Mouse (Mus musculus) layer of hippocampus, postnatal 10 days (tissue): ENCODE results near the gene Eda2r. TPM values are rescaled to one million over a fixed set of nuclear protein-coding genes. Genes with fewer than 3 reads are reported as not detected.

Experiments used
- DNase-seq, 2 experiments: peaks; one replicate each; pipeline ENCODE4 v3.0.0; 2021; ENCODE audit warnings: low spot score in 2 of 2
- long read RNA-seq: library from polyadenylated mRNA; stranded (forward); transcript quantifications from one replicate; pipeline ENCODE4 v2.0.0, GENCODE M21; 2023
- total RNA-seq, 2 experiments: library from RNA; stranded (reverse); gene quantifications; 2 replicates each; pipeline ENCODE4 v1.2.3; 2021

Eda2r gene
- total RNA-seq, result 1 to 10 TPM in 1 of 2 experiments, under 1 TPM in 1; 0.73 to 1.3 TPM
- long read RNA-seq, result 0 reads

DNA sequence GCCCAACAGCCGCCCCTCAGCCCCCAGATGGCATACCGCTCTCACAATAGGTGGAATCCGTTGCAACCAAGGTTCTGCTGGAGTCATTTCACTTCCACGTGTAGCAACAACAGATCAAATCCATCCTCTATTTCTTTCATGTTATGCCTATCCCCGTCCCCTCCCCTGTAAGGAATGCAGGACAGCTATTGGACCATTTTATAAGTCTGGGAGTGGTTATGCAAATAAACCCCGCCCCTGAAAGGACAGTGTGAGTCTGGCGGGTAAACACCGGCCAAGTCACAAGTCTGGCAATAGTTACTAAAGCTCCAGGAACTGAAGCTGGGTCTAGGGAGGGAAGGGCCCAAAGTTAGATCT is at the start of gene Eda2r:
Gene Eda2r (minus strand): TSS at position 152 of the 357 bp plus-strand sequence.
- peak; percentile 1 to 13 for DNase-seq

DNA sequence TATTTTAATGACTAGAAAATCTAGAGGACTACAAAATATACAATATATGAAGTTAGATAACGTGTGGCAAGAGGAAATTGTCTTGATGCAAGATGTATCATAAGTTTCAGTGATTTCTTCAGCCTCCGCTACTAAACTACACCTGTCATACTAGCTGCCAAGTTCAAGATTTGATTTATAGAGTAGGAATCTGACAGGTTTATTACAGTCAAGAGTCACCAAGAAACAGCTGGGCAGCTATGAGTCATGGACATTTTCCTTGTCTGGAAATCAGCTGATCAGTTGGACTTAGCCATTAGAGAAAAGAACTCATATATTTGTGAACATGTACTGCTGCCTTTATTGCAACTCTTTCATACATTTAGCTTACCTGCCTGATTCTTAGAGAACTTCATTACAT is 20.9 kb upstream of the Eda2r start:
- DNase-seq, result no peak

DNA sequence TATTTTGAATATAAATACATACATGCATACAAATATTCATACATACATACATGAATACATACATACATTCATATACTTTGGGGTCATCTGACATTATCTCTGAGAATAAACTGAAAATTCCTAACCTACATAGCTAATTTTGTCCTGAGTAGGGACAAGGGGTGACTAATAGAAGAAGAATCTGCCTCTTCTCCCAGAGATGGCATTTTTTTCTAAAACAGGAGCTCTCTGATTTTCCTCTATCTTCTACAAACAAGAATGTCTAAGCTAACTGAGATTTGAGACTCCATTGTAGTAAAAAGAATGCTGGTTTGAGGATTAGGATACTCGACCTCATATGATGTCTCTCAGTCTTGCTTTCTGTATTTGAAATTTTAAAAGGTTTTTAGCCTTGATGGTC is 1.1 kb upstream of the Eda2r start:
- no peak for DNase-seq

DNA sequence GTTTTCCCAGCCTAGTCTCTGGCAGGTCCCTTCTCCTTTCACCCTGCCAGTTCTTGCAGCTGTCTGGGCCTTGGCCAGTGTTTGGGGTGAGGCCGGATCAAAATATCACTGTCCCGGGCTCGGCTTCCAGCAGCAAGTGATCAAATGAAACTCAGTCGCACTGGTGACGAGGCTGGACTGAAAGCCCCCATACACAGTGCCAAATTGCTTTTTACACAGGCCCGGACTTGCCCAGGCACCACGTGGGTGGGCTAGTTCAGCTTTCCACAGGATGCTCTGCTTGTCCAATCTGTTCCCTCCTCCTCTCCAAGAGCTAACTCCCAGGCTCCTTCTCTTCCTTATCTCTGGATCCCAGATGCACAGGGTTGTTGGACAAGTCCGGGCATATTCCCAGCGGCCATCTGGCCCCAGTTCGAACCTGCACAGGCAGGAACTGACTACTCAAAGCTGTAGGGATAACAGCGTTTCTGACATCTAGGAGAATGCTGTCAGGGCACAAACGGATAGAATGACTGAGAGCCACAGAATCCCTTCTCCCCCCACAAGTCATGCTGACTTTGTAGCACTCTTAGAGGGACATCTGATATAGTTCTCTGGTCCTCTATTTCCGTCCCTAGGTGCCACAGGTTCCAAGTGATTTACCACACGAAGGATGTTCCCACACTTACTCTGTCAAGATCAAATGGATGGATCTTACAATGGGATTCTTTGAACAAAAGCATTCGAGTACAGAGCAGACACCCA is 523 bp downstream of the Eda2r start:
- DNase-seq, result peak; percentile 13 to 17

DNA sequence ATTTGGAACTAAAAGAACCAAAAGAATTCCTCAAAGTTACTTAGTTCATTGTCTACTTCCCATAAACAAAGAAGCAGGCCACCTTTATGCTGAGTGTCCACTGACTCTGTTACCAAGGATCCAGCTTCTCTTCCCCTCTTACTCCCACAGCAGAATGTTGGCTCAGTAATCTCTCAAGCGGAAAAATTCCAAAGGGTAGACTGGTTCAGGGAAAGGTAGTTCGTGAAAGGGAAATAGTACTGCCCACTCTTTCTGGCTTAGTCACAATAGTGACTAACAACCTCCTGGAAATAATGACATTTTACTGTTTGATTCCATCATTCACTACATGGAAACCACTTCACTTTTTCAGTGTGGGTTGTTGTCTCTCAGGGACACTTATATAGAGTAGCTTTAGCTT is 4.2 kb downstream of the Eda2r start:
- DNase-seq, result no peak

DNA sequence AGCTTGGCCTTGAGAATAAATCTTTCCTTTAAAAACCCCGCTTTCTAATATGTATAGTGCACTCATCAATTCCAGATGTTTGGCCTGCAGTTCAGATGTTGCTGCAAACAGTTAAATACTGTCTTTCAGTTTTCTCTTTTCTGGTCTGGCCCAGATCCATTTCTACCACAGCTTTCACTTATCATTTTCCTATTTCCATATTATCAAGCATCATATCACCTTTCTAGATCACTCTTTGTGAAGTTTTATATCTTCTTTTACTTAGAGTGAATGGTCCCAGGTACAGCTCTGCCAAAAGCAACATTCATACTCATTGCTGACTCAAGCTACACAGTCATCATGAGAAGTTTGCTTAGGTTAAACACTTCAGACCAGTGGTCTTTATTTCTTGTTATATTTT is 7.8 kb downstream of the Eda2r start:
- DNase-seq, result no peak

DNA sequence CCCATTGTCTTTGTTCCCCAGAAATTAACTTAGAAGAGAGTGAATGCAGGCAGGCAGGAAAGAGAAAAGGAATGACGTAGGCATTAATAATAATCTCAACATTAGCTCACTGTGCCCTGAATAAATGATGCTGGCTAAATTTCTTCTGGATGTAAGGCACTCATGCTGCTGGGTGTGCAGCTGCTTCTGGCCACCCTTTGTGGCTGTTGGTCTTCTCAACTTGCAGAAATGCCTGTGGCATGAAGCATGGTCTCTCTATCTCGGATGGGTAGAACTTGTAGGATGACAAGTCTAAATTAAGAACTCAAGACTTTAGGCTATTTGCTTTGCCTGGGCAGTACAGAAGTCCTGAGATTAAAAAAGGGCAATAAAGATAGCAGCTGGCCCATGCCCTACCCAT is 8.3 kb downstream of the Eda2r start:
- no peak for DNase-seq

DNA sequence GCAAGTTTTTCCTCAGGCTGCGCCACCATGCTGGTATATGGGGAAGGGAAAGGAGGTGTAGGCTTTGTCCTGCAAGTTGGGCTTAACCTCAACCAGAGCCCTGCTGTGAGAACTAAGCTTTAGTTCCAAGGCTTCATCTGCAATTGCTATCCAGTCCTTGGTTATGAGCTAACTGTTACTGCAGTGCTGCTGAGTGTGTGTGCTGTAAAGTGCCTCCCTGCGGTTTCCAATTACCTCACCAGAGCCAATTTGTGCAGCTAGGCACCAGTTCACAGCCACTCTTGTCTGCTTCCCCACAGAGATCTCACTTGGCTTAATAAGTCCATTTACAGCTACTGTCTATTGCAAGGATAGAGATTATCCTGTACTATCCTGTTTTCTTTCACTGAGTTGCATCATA is 16.1 kb downstream of the Eda2r start:
- DNase-seq, result no peak

DNA sequence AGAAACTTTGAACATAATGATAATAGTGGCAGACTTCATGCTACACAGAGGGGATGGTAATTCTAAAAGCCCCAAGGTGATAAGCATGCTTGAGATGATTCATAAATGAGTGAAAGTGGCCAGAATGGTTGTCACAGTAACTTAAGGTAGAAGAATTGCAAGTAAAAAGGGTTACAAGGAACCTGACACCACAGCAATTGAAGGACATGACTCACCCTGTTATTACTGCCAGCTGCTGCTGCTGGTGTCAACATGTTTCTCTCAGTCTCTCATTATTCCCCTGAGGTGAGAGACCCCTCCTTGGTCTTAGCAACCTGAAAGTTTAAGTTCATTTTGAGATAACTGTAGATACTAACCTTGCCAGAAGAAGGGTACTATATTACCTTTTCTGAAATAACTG is 49.1 kb downstream of the Eda2r start:
- no peak for DNase-seq
